Mouse (Mus musculus): ENCODE data around the gene Olfr45. TPM values are rescaled to one million over a fixed set of nuclear protein-coding genes. Genes with fewer than 3 reads are reported as not detected.

Gene Olfr45
- total and polyA plus RNA-seq, 3 experiments: not detected

- Histone ChIP-seq H3K9me3 (replicated peaks; ENCODE audit: low read length) (no peaks in the 10 kb centered on the region), H3K36me3 (replicated peaks in 1 of 2; ENCODE audit: control insufficient read depth in 1 of 2, insufficient read depth in 1 of 2, low read length in 1 of 2) (no peaks in the 10 kb centered on the region), H3K4me3 (replicated peaks in 1 of 3; ENCODE audit: low read depth in 2 of 3, low read length in 2 of 3, poor library complexity in 1 of 3) (no peak overlapping the region), H3K27ac (ENCODE audit: insufficient read depth, low read depth) (no peak overlapping the region), H3K79me2 (replicated peaks; ENCODE audit: control insufficient read depth, extremely low read depth, insufficient read depth, poor library complexity, severe bottlenecking) (no peaks in the 10 kb centered on the region), H3K4me1 (ENCODE audit: control insufficient read depth in 1 of 2, insufficient read depth in 2 of 2) (0 out of 4 replicates have a peak, but pooled peaks cover 0 to 3% of the 10 kb centered on the region in 2 experiments), H3K27me3 (replicated peaks) (peaks cover 52% of the 10 kb centered on the region), H3K4me2 (ENCODE audit: insufficient read depth, low read depth, poor library complexity, severe bottlenecking) (no peak overlapping the region), H3K9ac (ENCODE audit: insufficient read depth, low read depth) (no peak overlapping the region)
- dilution Hi-C loops (cut with MboI; ENCODE audit: extremely low pct_ligation_motif_present, extremely low pct_unique_long_range_greater_than_20kb, low sequenced_read_pairs): no loop called here
- in situ Hi-C loops (cut with MboI; ENCODE audit: low pct_ligation_motif_present, low pct_unique_long_range_greater_than_20kb, low sequenced_read_pairs): no loop called here
- no peak for TF ChIP-seq MAX (IDR thresholded peaks at IDR 0.05; ENCODE audit: low read length)
- TF ChIP-seq EP300 (IDR thresholded peaks at IDR 0.05; ENCODE audit: low read length): no peak
- TF ChIP-seq HCFC1 (IDR thresholded peaks at IDR 0.05; ENCODE audit: low read depth, low read length): no peak
- TF ChIP-seq JUN (IDR thresholded peaks at IDR 0.05; ENCODE audit: insufficient read depth, low read depth, low read length): no peak
- no peak for TF ChIP-seq KAT2A (IDR thresholded peaks at IDR 0.05; ENCODE audit: insufficient replicate concordance, low read length)
- no peak for TF ChIP-seq MXI1 (IDR thresholded peaks at IDR 0.05; ENCODE audit: low read depth, low read length)
- TF ChIP-seq UBTF (IDR thresholded peaks at IDR 0.05; ENCODE audit: low read depth, low read length): no peak
- no peak for TF ChIP-seq MYC (IDR thresholded peaks at IDR 0.05; ENCODE audit: low read depth, low read length)
- TF ChIP-seq MAZ (IDR thresholded peaks at IDR 0.05; ENCODE audit: low read depth, low read length): no peak
- no peak for TF ChIP-seq ZNF384 (IDR thresholded peaks at IDR 0.05; ENCODE audit: low read depth, low read length)
- no peak for TF ChIP-seq POLR2A (IDR thresholded peaks at IDR 0.05; ENCODE audit: low read depth, low read length)
- TF ChIP-seq MAFK (IDR thresholded peaks at IDR 0.05; ENCODE audit: insufficient replicate concordance, low read length): no peak
- no peak for TF ChIP-seq IRF4 (IDR thresholded peaks at IDR 0.05; ENCODE audit: low read depth, low read length)
- no peak for TF ChIP-seq ZC3H11A (IDR thresholded peaks at IDR 0.05; ENCODE audit: low read depth, low read length)
- TF ChIP-seq TCF12 (IDR thresholded peaks at IDR 0.05; ENCODE audit: low read depth, low read length): no peak
- TF ChIP-seq ETS1 (conservative IDR thresholded peaks at IDR 0.05; ENCODE audit: low read depth, low read length): no peak
- no peak for TF ChIP-seq PAX5 (IDR thresholded peaks at IDR 0.05; ENCODE audit: low read length)
- DNase-seq (ENCODE audit: extremely low read depth): no peak
Observed at GRCm38 (mm10) chr7:140717155-140718055, 35.7 kb downstream of the Olfr45 start.

GRCm38 (mm10) chr7:140721095-140721494, 39.3 kb downstream of the Olfr45 start:
- Histone ChIP-seq H3K9me3 (replicated peaks; ENCODE audit: low read length) (no peaks in the 10 kb centered on the region), H3K27me3 (replicated peaks) (peaks cover 76% of the 10 kb centered on the region), H3K36me3 (replicated peaks in 1 of 2; ENCODE audit: control insufficient read depth in 1 of 2, insufficient read depth in 1 of 2, low read length in 1 of 2) (no peaks in the 10 kb centered on the region), H3K79me2 (replicated peaks; ENCODE audit: control insufficient read depth, extremely low read depth, insufficient read depth, poor library complexity, severe bottlenecking) (no peaks in the 10 kb centered on the region), H3K4me2 (ENCODE audit: insufficient read depth, low read depth, poor library complexity, severe bottlenecking) (no peak overlapping the region), H3K4me1 (ENCODE audit: control insufficient read depth in 1 of 2, insufficient read depth in 2 of 2) (0 out of 4 replicates have a peak, but pooled peaks cover 0 to 3% of the 10 kb centered on the region in 2 experiments), H3K9ac (ENCODE audit: insufficient read depth, low read depth) (no peak overlapping the region), H3K27ac (ENCODE audit: insufficient read depth, low read depth) (no peak overlapping the region), H3K4me3 (replicated peaks in 1 of 3; ENCODE audit: low read depth in 2 of 3, low read length in 2 of 3, poor library complexity in 1 of 3) (no peak overlapping the region)
- TF ChIP-seq POLR2A (IDR thresholded peaks at IDR 0.05; ENCODE audit: low read depth, low read length) (no peak), NELFE (IDR thresholded peaks at IDR 0.05; ENCODE audit: low read depth, low read length) (no peak), RCOR1 (conservative IDR thresholded peaks at IDR 0.05; ENCODE audit: low read depth, low read length) (no peak), BHLHE40 (IDR thresholded peaks at IDR 0.05; ENCODE audit: low read depth, low read length) (no peak), SMC3 (IDR thresholded peaks at IDR 0.05; ENCODE audit: low read depth, low read length) (no peak), TCF12 (IDR thresholded peaks at IDR 0.05; ENCODE audit: low read depth, low read length) (no peak), POLR2AphosphoS2 (IDR thresholded peaks at IDR 0.05; ENCODE audit: low read depth, low read length) (no peak), E2F4 (IDR thresholded peaks at IDR 0.05; ENCODE audit: insufficient replicate concordance, low read depth, low read length) (no peak)
- no peak for DNase-seq (ENCODE audit: extremely low read depth)
- in situ Hi-C loops (cut with MboI; ENCODE audit: low pct_ligation_motif_present, low pct_unique_long_range_greater_than_20kb, low sequenced_read_pairs): no loop called here
- dilution Hi-C loops (cut with MboI; ENCODE audit: extremely low pct_ligation_motif_present, extremely low pct_unique_long_range_greater_than_20kb, low sequenced_read_pairs): no loop called here

Measured in CH12.LX (cell line).